8 mouse cellular contexts compared by ENCODE assay signal in genomic region chr5:135713441-135714218, GRCm38 (mm10). TPM values are rescaled to one million over a fixed set of nuclear protein-coding genes. Genes with fewer than 3 reads are reported as not detected.
DNase-seq lines count a peak whose midpoint lies in the region; ATAC-seq lines count a peak whose summit lies in the region.

No protein-coding gene starts in this region.

- 63% methylated on average over 16 of the region's 16 CpGs for WGBS in hindbrain, embryonic 11.5 days
- WGBS in stomach, embryonic 15.5 days: 45% methylated on average over 16 of the region's 16 CpGs

- no peak overlapping the region for H3K4me3 ChIP-seq in hindbrain, embryonic 11.5 days (ENCODE audit: low read depth, low read length)
- H3K4me3 ChIP-seq in stomach, embryonic 15.5 days (replicated peaks): no peak overlapping the region

- peak; percentile 33 for DNase-seq in cerebellum, adult 11 months
- peak; percentile 86 for DNase-seq in adrenal gland, postnatal 10 days
- DNase-seq in hindbrain, embryonic 11.5 days (ENCODE audit: low spot score): peak; percentile 25
- peak; percentile 42 to 53 for DNase-seq in layer of hippocampus, postnatal 14 days (ENCODE audit: low spot score in 2 of 2)
- peak; percentile 90 for DNase-seq in lung, postnatal 36 days

- H3K9ac ChIP-seq in hindbrain, embryonic 11.5 days (ENCODE audit: low read depth, low read length): no peak overlapping the region
- H3K9ac ChIP-seq in stomach, embryonic 15.5 days: no peak overlapping the region

- no peaks in the 10 kb centered on the region for H3K27me3 ChIP-seq in hindbrain, embryonic 11.5 days (ENCODE audit: control insufficient read depth, insufficient read depth, low read length)
- no peaks in the 10 kb centered on the region for H3K27me3 ChIP-seq in stomach, embryonic 15.5 days (replicated peaks)

- H3K36me3 ChIP-seq in hindbrain, embryonic 11.5 days (ENCODE audit: control insufficient read depth, insufficient read depth, low read length): no peaks in the 10 kb centered on the region
- peaks cover 12% of the 10 kb centered on the region; the same call in 1 of the 2 replicates for H3K36me3 ChIP-seq in stomach, embryonic 15.5 days

- H3K27ac ChIP-seq in hindbrain, embryonic 11.5 days (ENCODE audit: low read depth, low read length): peak overlapping the region; percentile 24; the same call in 1 of the 2 replicates
- H3K27ac ChIP-seq in stomach, embryonic 15.5 days: peak overlapping the region; percentile 53; the same call in 1 of the 2 replicates

- no peak for ATAC-seq in cerebellum, adult (ENCODE audit: insufficient number of reproducible peaks, low FRiP score, low TSS enrichment)
- ATAC-seq in frontal cortex, adult (ENCODE audit: low TSS enrichment): peak; percentile 35
- no peak for ATAC-seq in hindbrain, embryonic 11.5 days (ENCODE audit: low FRiP score)
- peak; percentile 57; the same call in 1 of the 2 replicates for ATAC-seq in stomach, embryonic 15.5 days (ENCODE audit: insufficient read depth, low FRiP score, low read depth)

- H3K4me2 ChIP-seq in hindbrain, embryonic 11.5 days (replicated peaks; ENCODE audit: low read depth, low read length): no peak overlapping the region
- H3K4me2 ChIP-seq in stomach, embryonic 15.5 days: no peak overlapping the region; the same call in 1 of the 2 replicates

- 0 out of 2 replicates have a peak, but pooled peaks cover 4% of the 10 kb centered on the region for H3K4me1 ChIP-seq in hindbrain, embryonic 11.5 days (replicated peaks; ENCODE audit: control insufficient read depth, insufficient read depth, low read length)
- peaks cover 12% of the 10 kb centered on the region for H3K4me1 ChIP-seq in stomach, embryonic 15.5 days

- no peaks in the 10 kb centered on the region for H3K9me3 ChIP-seq in hindbrain, embryonic 11.5 days (ENCODE audit: control insufficient read depth, low read length)
- H3K9me3 ChIP-seq in stomach, embryonic 15.5 days: no peaks in the 10 kb centered on the region

RNA-seq across cellular contexts. Expression of gene Tmem120a, which starts 30.6 kb away (rescaled TPM):
- total RNA-seq in adrenal gland, postnatal 10 days (2021): 10 to 100 TPM; 61.7 to 68.2 TPM
- 62.5 and 70.0 TPM in 2 replicates for polyA plus RNA-seq in hindbrain, embryonic 11.5 days (2014; fragmentation: Nextera tagmentation; extraction: Ambion mirVana)
- total RNA-seq in layer of hippocampus, postnatal 14 days (2021): 10 to 100 TPM; 13.7 to 15.6 TPM
- 43.9 and 45.5 TPM in 2 replicates for polyA plus RNA-seq in stomach, embryonic 15.5 days (2015; fragmentation: Nextera tagmentation; extraction: Ambion mirVana)

RNA-seq across cellular contexts. Expression of gene Por, which starts 43.8 kb away (rescaled TPM):
- total RNA-seq in adrenal gland, postnatal 10 days (2021): 100 to 1,000 TPM; 175 to 226 TPM
- polyA plus RNA-seq in hindbrain, embryonic 11.5 days (2014; fragmentation: Nextera tagmentation; extraction: Ambion mirVana): 63.0 and 73.1 TPM in 2 replicates
- 10 to 100 TPM; 81.9 to 87.8 TPM for total RNA-seq in layer of hippocampus, postnatal 14 days (2021)
- polyA plus RNA-seq in stomach, embryonic 15.5 days (2015; fragmentation: Nextera tagmentation; extraction: Ambion mirVana): 99.8 and 101 TPM in 2 replicates

Comparison
In these comparisons a context has a peak if more than half of its experiments do, and no peak if none do; other contexts are left out.
1. DNase-seq: peak in every context shown above with its lines; median percentile 90 in lung, postnatal 36 days; 86 in adrenal gland, postnatal 10 days; 48 in layer of hippocampus, postnatal 14 days; 33 in cerebellum, adult 11 months; 25 in hindbrain, embryonic 11.5 days.
2. ATAC-seq: peak in frontal cortex, adult (single experiment) and stomach, embryonic 15.5 days (single experiment); none in cerebellum, adult (single experiment) and hindbrain, embryonic 11.5 days (single experiment).